Mouse (Mus musculus) heart, embryonic 14.5 days (tissue): ENCODE data around the gene Ovol2. TPM values are rescaled to one million over a fixed set of nuclear protein-coding genes. Genes with fewer than 3 reads are reported as not detected.

Experiments used
- ATAC-seq: fragments of 200-750 bp; cut with Nextera tagmentation; 2 replicates; pipeline ENCODE4 v1.8.0; 2017; ENCODE audit warnings: low read depth, moderate TSS enrichment; ENCODE audit not compliant: insufficient number of reproducible peaks, insufficient read depth, low FRiP score
- H3K27ac ChIP-seq, 2 experiments: fragments of 200-500 bp in 1 of 2; fragments of 300-500 bp in 1 of 2; sonication (generic) in 1 of 2; replicated peaks in 1 of 2; 2 replicates each; pipeline ENCODE4 v1.5.1; 2012 to 2014; ENCODE audit warnings: low read depth in 2 of 2, low read length in 2 of 2, control low read depth in 1 of 2, mild to moderate bottlenecking in 1 of 2, mixed read lengths in 1 of 2; ENCODE audit not compliant: control insufficient read depth in 1 of 2, insufficient read depth in 1 of 2
- H3K27me3 ChIP-seq: fragments of 300-500 bp; sonication (generic); 2 replicates; pipeline ENCODE4 v1.6.1; 2014; ENCODE audit warnings: mild to moderate bottlenecking, low read length, control low read depth; ENCODE audit not compliant: control insufficient read depth, insufficient read depth
- H3K36me3 ChIP-seq: fragments of 300-500 bp; sonication (generic); 2 replicates; pipeline ENCODE4 v1.6.1; 2014; ENCODE audit warnings: mild to moderate bottlenecking, control low read depth, low read length, mixed read lengths; ENCODE audit not compliant: control insufficient read depth, insufficient read depth
- H3K4me1 ChIP-seq, 2 experiments: fragments of 200-500 bp in 1 of 2; fragments of 300-500 bp in 1 of 2; sonication (generic) in 1 of 2; 2 replicates each; pipeline ENCODE4 v1.6.1; 2012 to 2014; ENCODE audit warnings: low read length in 2 of 2, control low read depth in 1 of 2, mixed read lengths in 1 of 2; ENCODE audit not compliant: control insufficient read depth in 2 of 2, insufficient read depth in 2 of 2
- H3K4me2 ChIP-seq: fragments of 300-500 bp; sonication (generic); 2 replicates; pipeline ENCODE4 v1.6.1; 2014; ENCODE audit warnings: mild to moderate bottlenecking, low read length
- H3K4me3 ChIP-seq, 2 experiments: fragments of 200-500 bp in 1 of 2; fragments of 300-500 bp in 1 of 2; sonication (generic) in 1 of 2; 2 replicates each; pipeline ENCODE4 v1.5.1; 2012 to 2014; ENCODE audit warnings: low read length in 2 of 2, mild to moderate bottlenecking in 2 of 2, control low read depth in 1 of 2, low read depth in 1 of 2, moderate library complexity in 1 of 2; ENCODE audit not compliant: control insufficient read depth in 1 of 2, insufficient read depth in 1 of 2
- H3K9ac ChIP-seq: fragments of 300-500 bp; sonication (generic); 2 replicates; pipeline ENCODE4 v1.6.1; 2014; ENCODE audit warnings: mild to moderate bottlenecking, low read length
- H3K9me3 ChIP-seq: fragments of 300-500 bp; sonication (generic); 2 replicates; pipeline ENCODE4 v1.6.1; 2016; ENCODE audit warnings: low read length, control low read depth; ENCODE audit not compliant: control insufficient read depth
- WGBS: fragments of 180-500 bp; shearing (Covaris S2); extraction: QIAGEN DNeasy Blood & Tissue Kit; methylation state at CpG from one replicate; pipeline ENCODE4 v1.1.7; 2014; 5-methylcytosine and 5-hydroxymethylcytosine counted together
- polyA plus RNA-seq: library from polyadenylated mRNA; unstranded; fragments of >200 nt; fragmentation: Nextera tagmentation; extraction: Ambion mirVana; gene quantifications from 2 replicates; pipeline ENCODE4 v1.2.1, GENCODE M21; 2014

Ovol2 gene
- polyA plus RNA-seq, 1 experiment from 2014 or later, result 0.18 TPM

- H3K4me2 ChIP-seq, result no peak overlapping the region
- H3K27ac ChIP-seq, result no peak overlapping the region
- H3K27me3 ChIP-seq, result no peaks in the 10 kb centered on the region
- no peak overlapping the region for H3K4me3 ChIP-seq
- H3K9ac ChIP-seq, result no peak overlapping the region
- WGBS, result 86% methylated on average over 2 of the region's 2 CpGs
- no peaks in the 10 kb centered on the region for H3K36me3 ChIP-seq
- H3K9me3 ChIP-seq, result no peaks in the 10 kb centered on the region
- ATAC-seq, result no peak
- H3K4me1 ChIP-seq, result no peaks in the 10 kb centered on the region
Observed at GRCm38 (mm10) chr2:144311372-144311771, 20.6 kb downstream of the Ovol2 start.

DNA sequence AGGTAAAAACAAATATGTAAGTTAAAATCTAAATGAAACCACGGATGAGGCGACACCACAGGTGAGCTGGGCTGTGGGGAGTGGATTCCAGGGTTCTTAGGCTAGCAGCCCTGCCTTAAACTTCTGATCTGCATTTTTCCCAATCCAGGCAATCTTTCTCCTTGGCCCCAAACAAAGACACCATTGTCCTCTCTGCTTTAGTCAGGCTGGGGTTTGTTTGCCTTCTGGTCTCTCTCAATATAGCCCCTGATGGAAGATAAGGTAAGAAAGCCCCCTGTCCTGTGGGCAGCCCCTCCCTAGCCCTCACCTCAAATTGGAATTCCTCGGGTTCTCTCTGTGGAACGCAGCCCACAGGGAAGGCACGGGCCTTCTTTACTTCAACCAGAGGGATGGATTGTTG lies 21.7 kb downstream of the Ovol2 start:
- no peak for ATAC-seq
- Histone ChIP-seq H3K9me3 (no peaks in the 10 kb centered on the region), H3K4me2 (no peak overlapping the region), H3K36me3 (no peaks in the 10 kb centered on the region), H3K4me3 (no peak overlapping the region), H3K4me1 (no peaks in the 10 kb centered on the region), H3K9ac (no peak overlapping the region), H3K27ac (no peak overlapping the region), H3K27me3 (no peaks in the 10 kb centered on the region)
- WGBS, result 35% methylated on average over 5 of the region's 5 CpGs

DNA sequence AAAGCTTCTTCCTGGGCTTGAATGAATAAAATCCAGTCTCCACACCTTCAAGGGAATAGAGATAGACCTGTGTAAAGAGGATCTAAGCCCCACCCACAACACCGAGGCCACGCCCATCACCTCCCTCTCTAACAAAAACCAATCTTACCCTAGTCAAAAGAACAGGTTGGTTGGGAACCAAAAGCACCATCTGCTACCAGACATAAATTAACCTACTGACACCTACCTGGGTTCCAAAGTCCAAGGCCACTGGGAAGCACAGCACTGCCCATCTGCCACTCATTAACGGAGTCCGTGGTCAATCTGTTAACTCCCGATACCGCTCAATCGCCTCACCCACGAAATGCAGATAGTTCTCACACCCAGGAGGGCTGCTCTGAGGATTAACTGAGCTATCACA lies 23.4 kb downstream of the Ovol2 start:
- H3K27ac ChIP-seq, result no peak overlapping the region
- H3K4me2 ChIP-seq, result no peak overlapping the region
- H3K36me3 ChIP-seq, result no peaks in the 10 kb centered on the region
- no peaks in the 10 kb centered on the region for H3K9me3 ChIP-seq
- no peaks in the 10 kb centered on the region for H3K27me3 ChIP-seq
- 42% methylated on average over 8 of the region's 8 CpGs for WGBS
- H3K9ac ChIP-seq, result no peak overlapping the region
- H3K4me3 ChIP-seq, result no peak overlapping the region
- no peak for ATAC-seq
- H3K4me1 ChIP-seq, result no peaks in the 10 kb centered on the region

- WGBS, result 64% methylated on average over 18 of the region's 18 CpGs
- no peak for ATAC-seq
- no peak overlapping the region for H3K9ac ChIP-seq
- H3K4me3 ChIP-seq, result no peak overlapping the region
- no peaks in the 10 kb centered on the region for H3K36me3 ChIP-seq
- no peak overlapping the region for H3K4me2 ChIP-seq
- no peaks in the 10 kb centered on the region for H3K4me1 ChIP-seq
- no peak overlapping the region for H3K27ac ChIP-seq
- H3K27me3 ChIP-seq, result no peaks in the 10 kb centered on the region
- no peaks in the 10 kb centered on the region for H3K9me3 ChIP-seq
Observed at GRCm38 (mm10) chr2:144305721-144306294, 26.1 kb downstream of the Ovol2 start.

GRCm38 (mm10) chr2:144301101-144301500 lies 30.8 kb downstream of the Ovol2 start:
- H3K4me2 ChIP-seq, result no peak overlapping the region
- 94% methylated on average over 11 of the region's 11 CpGs for WGBS
- ATAC-seq, result no peak

GRCm38 (mm10) chr2:144299749-144300669 lies 31.9 kb downstream of the Ovol2 start:
- Histone ChIP-seq H3K27me3 (no peaks in the 10 kb centered on the region), H3K4me3 (no peak overlapping the region), H3K36me3 (no peaks in the 10 kb centered on the region), H3K4me2 (no peak overlapping the region), H3K4me1 (peaks cover 2 to 13% of the 10 kb centered on the region in 2 experiments; a peak in 3 of 4 replicates), H3K27ac (no peak overlapping the region), H3K9ac (no peak overlapping the region), H3K9me3 (no peaks in the 10 kb centered on the region)
- ATAC-seq, result no peak
- 72% methylated on average over 9 of the region's 9 CpGs for WGBS

More at GRCm38 (mm10) chr2:144301101-144301500, 30.8 kb downstream of the Ovol2 start:
- no peak overlapping the region for H3K9ac ChIP-seq
- no peaks in the 10 kb centered on the region for H3K27me3 ChIP-seq
- H3K36me3 ChIP-seq, result no peaks in the 10 kb centered on the region
- H3K27ac ChIP-seq, result no peak overlapping the region
- H3K4me3 ChIP-seq, result no peak overlapping the region
- H3K9me3 ChIP-seq, result no peaks in the 10 kb centered on the region
- peaks cover 0 to 8% of the 10 kb centered on the region in 2 experiments; a peak in 1 of 4 replicates for H3K4me1 ChIP-seq

DNA sequence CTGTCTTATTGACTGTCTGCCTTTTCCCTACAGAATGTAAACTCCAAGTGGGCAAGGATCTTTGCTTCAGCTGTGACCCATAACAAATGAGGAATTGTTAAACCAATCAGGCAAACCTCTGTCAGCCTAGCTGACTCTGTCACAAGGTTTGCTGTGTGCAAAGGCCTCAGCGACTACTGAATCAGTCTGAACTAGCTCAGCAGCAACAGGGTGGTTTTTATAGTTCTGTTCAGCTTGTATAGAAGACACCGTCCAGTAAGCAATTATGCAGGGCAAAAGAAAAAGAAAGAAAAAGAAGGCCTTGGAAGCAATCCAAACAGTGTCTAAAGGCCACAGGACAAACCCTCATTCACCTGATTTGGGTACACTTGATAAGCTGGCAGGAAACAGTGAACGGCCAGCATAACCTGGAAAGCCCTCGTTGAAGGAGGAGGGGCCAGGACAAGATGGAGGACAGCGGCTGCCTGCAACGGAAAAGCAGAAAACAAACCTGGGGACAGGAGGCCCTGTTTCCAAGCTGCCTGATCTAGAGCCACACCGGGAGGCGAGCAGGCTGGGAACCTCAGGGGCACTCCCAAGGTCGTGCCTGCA lies 36.7 kb downstream of the Ovol2 start:
- no peak overlapping the region for H3K27ac ChIP-seq
- H3K9ac ChIP-seq, result no peak overlapping the region
- H3K36me3 ChIP-seq, result no peaks in the 10 kb centered on the region
- 49% methylated on average over 9 of the region's 9 CpGs for WGBS
- H3K4me2 ChIP-seq, result no peak overlapping the region
- no peak for ATAC-seq
- no peak overlapping the region for H3K4me3 ChIP-seq
- no peaks in the 10 kb centered on the region for H3K9me3 ChIP-seq
- peaks cover 7 to 8% of the 10 kb centered on the region in 2 experiments for H3K4me1 ChIP-seq
- H3K27me3 ChIP-seq, result no peaks in the 10 kb centered on the region
